Mouse (Mus musculus): ENCODE data around the gene Ak2.

DNA sequence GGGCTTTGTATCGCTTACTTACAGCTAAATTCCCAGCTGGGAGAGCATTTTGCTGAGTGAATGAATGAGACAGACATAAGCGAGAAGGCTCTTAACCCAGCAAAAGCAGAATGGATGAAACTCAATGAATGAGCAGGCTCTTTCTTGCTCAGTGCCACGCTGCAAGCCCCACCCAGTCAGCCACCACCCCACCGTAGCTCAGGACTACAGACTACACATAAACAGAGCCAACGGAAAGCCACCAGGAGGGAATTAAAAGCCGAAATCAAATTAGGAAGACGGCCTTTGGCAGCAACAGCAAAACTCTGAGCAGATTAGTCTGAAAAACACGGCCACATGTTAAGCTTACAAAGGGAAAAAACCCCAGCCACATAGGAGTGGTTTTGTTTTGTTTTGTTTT, 32.9 kb upstream of the Ak2 start:
- no peak for TF ChIP-seq CTCF (IDR thresholded peaks at IDR 0.05; ENCODE audit: low read depth, low read length)
- TF ChIP-seq POLR2A (IDR thresholded peaks at IDR 0.05; ENCODE audit: extremely low read depth, insufficient read depth, low read length), result no peak

All from liver, adult 2 months (tissue).